Mouse (Mus musculus): Measurements from ENCODE around the gene Cnpy1. TPM values are rescaled to one million over a fixed set of nuclear protein-coding genes. Genes with fewer than 3 reads are reported as not detected.

Cnpy1 gene
- not detected for polyA plus RNA-seq (2015; fragmentation: Illumina TruSeq; extraction: RNeasy Lipid Tissue Mini Kit (QIAGEN cat#74804); ENCODE audit: insufficient read depth, low read depth, low replicate concordance)

DNA sequence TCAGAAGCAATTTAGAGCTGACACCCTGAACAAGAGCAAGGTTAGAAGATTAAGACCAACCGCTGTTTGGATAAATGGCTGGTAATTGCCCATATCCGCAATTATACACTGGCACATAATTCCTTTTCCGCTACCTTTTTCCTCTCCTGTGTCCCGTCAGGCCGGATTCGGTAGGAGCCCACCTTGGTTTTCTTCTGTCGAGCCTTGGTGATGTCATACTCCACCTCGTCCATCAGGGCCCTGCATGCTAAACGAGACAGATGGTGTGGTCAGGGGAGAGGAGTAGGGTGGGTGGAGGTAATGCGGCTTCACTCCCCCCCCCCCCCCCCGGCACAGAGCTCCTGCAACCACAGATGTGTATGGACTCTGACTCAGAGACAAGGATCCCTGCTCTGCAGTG lies at the start of gene Cnpy1:
Gene Cnpy1, minus strand, starts transcription at position 233 of the 400 bp plus-strand sequence.

DNA sequence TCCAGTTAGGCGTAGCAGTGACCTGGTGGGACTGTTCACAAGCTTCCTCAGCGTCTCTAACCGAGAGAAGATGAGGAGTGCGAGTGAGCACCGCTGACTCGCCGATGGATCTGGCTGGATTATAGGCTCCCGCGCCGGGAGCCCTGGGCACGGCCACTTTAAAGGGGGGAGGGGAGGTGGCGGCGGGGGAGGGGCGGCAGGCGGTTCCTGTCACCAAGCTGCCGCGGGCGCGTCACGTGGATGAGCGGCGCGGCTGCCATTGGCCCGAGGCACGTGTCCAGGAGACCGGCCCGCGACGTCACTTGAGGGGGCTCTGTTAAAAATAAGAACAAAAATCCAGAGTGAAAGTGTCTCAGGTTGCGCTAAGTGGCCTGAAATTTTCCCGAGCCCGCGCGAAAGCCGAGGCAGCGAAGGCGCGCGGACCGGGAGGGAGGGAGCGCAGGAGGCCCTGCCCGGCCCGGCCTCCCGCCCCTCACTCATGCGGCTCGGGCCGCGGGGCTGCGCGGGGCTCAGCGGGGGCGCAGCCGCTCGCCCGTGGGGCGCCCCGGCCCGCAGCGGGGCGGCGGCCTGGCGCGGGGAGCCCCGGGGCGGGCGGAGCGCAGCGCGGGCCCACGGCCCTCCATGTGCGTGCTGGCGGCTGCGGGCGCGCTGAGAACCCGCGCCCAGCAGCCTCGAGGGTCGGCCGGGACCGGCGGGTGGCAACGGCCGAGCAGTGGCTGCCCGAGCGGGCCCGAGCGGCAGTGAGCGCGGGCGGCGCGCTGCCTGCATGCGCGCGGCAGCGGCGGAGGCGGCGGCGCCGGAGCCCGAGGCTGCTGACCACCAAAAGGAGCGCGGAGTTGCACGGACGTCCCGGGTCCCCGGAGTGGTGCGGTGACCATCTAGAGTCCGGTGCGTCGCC lies 80.0 kb downstream of the Cnpy1 start, which contains the start of gene En2:
Gene En2, plus strand, starts transcription at position 337 of the 898 bp plus-strand sequence.

Other genes with a start within 250 kb of the Cnpy1 start
- gene Insig1, start 174.4 kb downstream of the Cnpy1 start, polyA plus RNA-seq (2015; fragmentation: Illumina TruSeq; extraction: RNeasy Lipid Tissue Mini Kit (QIAGEN cat#74804); ENCODE audit: insufficient read depth, low read depth, low replicate concordance): 29.0 TPM
- gene En2, start 80.1 kb downstream of the Cnpy1 start, polyA plus RNA-seq (2015; fragmentation: Illumina TruSeq; extraction: RNeasy Lipid Tissue Mini Kit (QIAGEN cat#74804); ENCODE audit: insufficient read depth, low read depth, low replicate concordance): not detected
- 8.6 TPM for gene Rbm33, start 71.3 kb upstream of the Cnpy1 start, polyA plus RNA-seq (2015; fragmentation: Illumina TruSeq; extraction: RNeasy Lipid Tissue Mini Kit (QIAGEN cat#74804); ENCODE audit: insufficient read depth, low read depth, low replicate concordance)
- not detected for gene Shh, start 221.4 kb upstream of the Cnpy1 start, polyA plus RNA-seq (2015; fragmentation: Illumina TruSeq; extraction: RNeasy Lipid Tissue Mini Kit (QIAGEN cat#74804); ENCODE audit: insufficient read depth, low read depth, low replicate concordance)

All from pancreas, adult 10 weeks (tissue).